Mouse (Mus musculus): ENCODE data around the gene Aaed1. TPM values are rescaled to one million over a fixed set of nuclear protein-coding genes. Genes with fewer than 3 reads are reported as not detected.

Aaed1 gene
- 8.2 and 8.7 TPM in 2 replicates for polyA plus RNA-seq (2015; fragmentation: Nextera tagmentation; extraction: Ambion mirVana)

DNA sequence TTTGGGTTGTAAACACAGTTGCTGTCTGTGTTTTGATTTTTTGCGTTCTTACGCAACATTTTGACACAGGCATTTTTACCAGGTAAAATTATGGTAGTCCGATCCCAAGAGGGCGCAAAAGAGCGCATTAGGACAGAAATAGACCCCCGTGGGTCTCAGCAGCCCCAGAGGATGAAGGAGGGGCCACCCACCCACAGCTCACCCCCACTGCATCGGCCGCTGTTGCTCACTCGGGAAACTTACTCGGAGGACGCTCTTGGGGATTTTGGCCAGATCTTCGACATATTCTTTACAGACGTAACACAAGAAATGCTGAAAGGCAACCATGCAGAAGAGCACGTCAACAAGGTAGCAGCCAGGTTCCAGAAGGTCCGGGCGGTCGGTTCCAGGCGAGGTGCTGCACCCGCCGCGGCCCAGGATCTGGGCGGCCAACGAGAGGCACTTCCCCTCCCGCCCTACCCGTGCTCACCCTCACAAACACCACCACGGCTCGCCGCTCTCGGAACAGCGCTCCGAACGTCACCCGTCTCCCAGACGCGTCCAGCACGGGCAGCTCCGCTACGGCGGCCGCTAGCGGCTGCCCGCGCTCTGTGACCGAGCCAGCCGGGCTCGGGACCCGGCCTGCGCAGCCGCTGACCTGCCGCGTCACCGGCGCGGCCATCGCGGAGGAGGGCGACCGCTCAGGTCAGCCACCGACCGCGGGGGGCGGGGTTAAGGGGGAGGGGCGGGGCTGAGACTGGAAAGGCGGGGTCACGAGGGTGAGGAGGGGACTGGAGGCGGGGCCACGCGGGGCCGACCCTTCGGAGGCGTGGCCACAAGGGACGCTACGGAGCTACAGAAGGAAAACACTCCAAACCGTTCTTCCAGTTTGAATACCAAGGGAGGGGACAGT lies at the start of gene Aaed1:
Gene Aaed1 (minus strand): TSS at position 687 of the 892 bp plus-strand sequence.
- Histone ChIP-seq H3K27me3 (replicated peaks; ENCODE audit: control insufficient read depth, insufficient read depth, low read length) (no peaks in the 10 kb centered on the region), H3K27ac (ENCODE audit: low read length) (peak within 1 kb of the TSS; percentile 73), H3K36me3 (ENCODE audit: control insufficient read depth, insufficient read depth) (no peaks in the 10 kb centered on the region), H3K4me2 (ENCODE audit: low read length) (peak within 1 kb of the TSS; percentile 68), H3K9me3 (ENCODE audit: control insufficient read depth, low read length) (no peaks in the 10 kb centered on the region), H3K4me3 (replicated peaks; ENCODE audit: low read length) (peak within 1 kb of the TSS; percentile 88), H3K4me1 (replicated peaks; ENCODE audit: control insufficient read depth, insufficient read depth, low read length) (no peaks in the 10 kb centered on the region), H3K9ac (replicated peaks; ENCODE audit: low read depth, low read length) (peak within 1 kb of the TSS; percentile 69)
- WGBS, result under 1% methylated on average over 64 of the region's 74 CpGs
- ATAC-seq, result peak; percentile 89

DNA sequence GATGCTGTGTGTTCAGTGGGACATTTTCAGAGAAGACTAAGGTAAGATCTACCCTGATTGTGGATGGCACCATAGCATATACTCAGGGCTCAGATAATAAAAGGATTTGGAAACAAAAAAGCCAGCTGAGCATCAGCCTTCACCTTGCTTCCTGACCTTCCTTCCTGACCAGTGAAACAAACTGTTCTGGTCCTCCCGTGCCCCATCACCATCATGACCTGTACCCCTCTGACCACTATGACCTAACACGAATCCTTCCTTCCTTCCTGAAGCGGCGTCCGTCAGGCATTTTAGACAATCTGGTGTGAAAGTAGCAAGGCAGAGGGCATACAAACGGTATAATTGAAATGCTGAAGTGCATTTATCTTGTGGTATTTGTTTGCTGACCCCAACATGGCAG lies 49.6 kb upstream of the Aaed1 start:
- Histone ChIP-seq H3K9me3 (ENCODE audit: control insufficient read depth, low read length) (no peaks in the 10 kb centered on the region), H3K36me3 (ENCODE audit: control insufficient read depth, insufficient read depth) (peaks cover 7% of the 10 kb centered on the region), H3K4me2 (ENCODE audit: low read length) (no peak overlapping the region), H3K27me3 (replicated peaks; ENCODE audit: control insufficient read depth, insufficient read depth, low read length) (no peaks in the 10 kb centered on the region), H3K4me1 (replicated peaks; ENCODE audit: control insufficient read depth, insufficient read depth, low read length) (no peaks in the 10 kb centered on the region), H3K4me3 (replicated peaks; ENCODE audit: low read length) (no peak overlapping the region), H3K27ac (ENCODE audit: low read length) (no peak overlapping the region), H3K9ac (replicated peaks; ENCODE audit: low read depth, low read length) (no peak overlapping the region)
- WGBS, result 91% methylated on average over 6 of the region's 6 CpGs
- ATAC-seq, result no peak

GRCm38 (mm10) chr13:64361020-64361419 lies 48.5 kb upstream of the Aaed1 start:
- ATAC-seq, result no peak
- no peaks in the 10 kb centered on the region for H3K9me3 ChIP-seq (ENCODE audit: control insufficient read depth, low read length)
- no peaks in the 10 kb centered on the region for H3K27me3 ChIP-seq (replicated peaks; ENCODE audit: control insufficient read depth, insufficient read depth, low read length)
- no peak overlapping the region for H3K4me3 ChIP-seq (replicated peaks; ENCODE audit: low read length)
- no peak overlapping the region for H3K9ac ChIP-seq (replicated peaks; ENCODE audit: low read depth, low read length)
- H3K36me3 ChIP-seq (ENCODE audit: control insufficient read depth, insufficient read depth), result peaks cover 3% of the 10 kb centered on the region
- WGBS, result 92% methylated on average over 3 of the region's 3 CpGs
- no peaks in the 10 kb centered on the region for H3K4me1 ChIP-seq (replicated peaks; ENCODE audit: control insufficient read depth, insufficient read depth, low read length)
- no peak overlapping the region for H3K27ac ChIP-seq (ENCODE audit: low read length)
- H3K4me2 ChIP-seq (ENCODE audit: low read length), result no peak overlapping the region

- Histone ChIP-seq H3K9ac (replicated peaks; ENCODE audit: low read depth, low read length) (no peak overlapping the region), H3K27ac (ENCODE audit: low read length) (no peak overlapping the region), H3K4me2 (ENCODE audit: low read length) (no peak overlapping the region), H3K4me3 (replicated peaks; ENCODE audit: low read length) (no peak overlapping the region), H3K4me1 (replicated peaks; ENCODE audit: control insufficient read depth, insufficient read depth, low read length) (no peaks in the 10 kb centered on the region), H3K27me3 (replicated peaks; ENCODE audit: control insufficient read depth, insufficient read depth, low read length) (no peaks in the 10 kb centered on the region), H3K36me3 (ENCODE audit: control insufficient read depth, insufficient read depth) (peaks cover 3% of the 10 kb centered on the region), H3K9me3 (ENCODE audit: control insufficient read depth, low read length) (no peaks in the 10 kb centered on the region)
- 88% methylated on average over 3 of the region's 3 CpGs for WGBS
- no peak for ATAC-seq
These were observed 47.2 kb upstream of the Aaed1 start for GRCm38 (mm10) chr13:64359702-64360101.

- Histone ChIP-seq H3K27ac (ENCODE audit: low read length) (no peak overlapping the region), H3K27me3 (replicated peaks; ENCODE audit: control insufficient read depth, insufficient read depth, low read length) (no peaks in the 10 kb centered on the region), H3K36me3 (ENCODE audit: control insufficient read depth, insufficient read depth) (no peaks in the 10 kb centered on the region), H3K9ac (replicated peaks; ENCODE audit: low read depth, low read length) (no peak overlapping the region), H3K4me3 (replicated peaks; ENCODE audit: low read length) (no peak overlapping the region), H3K9me3 (ENCODE audit: control insufficient read depth, low read length) (no peaks in the 10 kb centered on the region), H3K4me1 (replicated peaks; ENCODE audit: control insufficient read depth, insufficient read depth, low read length) (no peaks in the 10 kb centered on the region), H3K4me2 (ENCODE audit: low read length) (no peak overlapping the region)
- WGBS, result 59% methylated on average over 1 of the region's 1 CpGs
- no peak for ATAC-seq
These were observed 46.0 kb upstream of the Aaed1 start for GRCm38 (mm10) chr13:64358476-64358875.

GRCm38 (mm10) chr13:64357389-64357788 lies 44.9 kb upstream of the Aaed1 start:
- ATAC-seq, result no peak
- no peak overlapping the region for H3K27ac ChIP-seq (ENCODE audit: low read length)
- no peak overlapping the region for H3K9ac ChIP-seq (replicated peaks; ENCODE audit: low read depth, low read length)
- 70% methylated on average over 5 of the region's 5 CpGs for WGBS
- no peaks in the 10 kb centered on the region for H3K4me1 ChIP-seq (replicated peaks; ENCODE audit: control insufficient read depth, insufficient read depth, low read length)
- no peaks in the 10 kb centered on the region for H3K9me3 ChIP-seq (ENCODE audit: control insufficient read depth, low read length)
- H3K4me3 ChIP-seq (replicated peaks; ENCODE audit: low read length), result no peak overlapping the region
- H3K27me3 ChIP-seq (replicated peaks; ENCODE audit: control insufficient read depth, insufficient read depth, low read length), result no peaks in the 10 kb centered on the region
- no peak overlapping the region for H3K4me2 ChIP-seq (ENCODE audit: low read length)
- no peaks in the 10 kb centered on the region for H3K36me3 ChIP-seq (ENCODE audit: control insufficient read depth, insufficient read depth)

DNA sequence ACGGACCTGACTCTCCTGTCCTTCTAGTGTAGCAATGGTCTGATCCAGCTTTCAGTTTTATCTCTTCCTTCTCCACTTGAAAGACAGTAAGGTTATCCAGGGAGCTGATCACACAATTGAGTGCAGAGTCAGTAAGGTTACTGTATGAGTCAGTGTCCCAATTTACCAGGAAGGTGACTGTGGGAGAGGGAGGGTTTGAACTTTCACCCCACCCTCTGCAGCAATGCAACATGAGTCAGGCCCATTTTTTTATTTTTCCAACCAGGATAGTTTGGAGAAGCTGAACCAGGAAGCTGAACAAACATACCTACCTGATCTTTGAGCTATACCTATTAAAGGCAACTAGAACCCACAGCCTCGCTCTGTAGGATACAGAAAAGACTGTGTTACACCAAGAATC lies 37.0 kb upstream of the Aaed1 start:
- no peak overlapping the region for H3K4me2 ChIP-seq (ENCODE audit: low read length)
- ATAC-seq, result no peak
- no peak overlapping the region for H3K9ac ChIP-seq (replicated peaks; ENCODE audit: low read depth, low read length)
- H3K4me1 ChIP-seq (replicated peaks; ENCODE audit: control insufficient read depth, insufficient read depth, low read length), result no peaks in the 10 kb centered on the region
- no peak overlapping the region for H3K4me3 ChIP-seq (replicated peaks; ENCODE audit: low read length)
- WGBS, result 76% methylated on average over 2 of the region's 2 CpGs
- no peaks in the 10 kb centered on the region for H3K27me3 ChIP-seq (replicated peaks; ENCODE audit: control insufficient read depth, insufficient read depth, low read length)
- H3K27ac ChIP-seq (ENCODE audit: low read length), result no peak overlapping the region
- no peaks in the 10 kb centered on the region for H3K36me3 ChIP-seq (ENCODE audit: control insufficient read depth, insufficient read depth)
- no peaks in the 10 kb centered on the region for H3K9me3 ChIP-seq (ENCODE audit: control insufficient read depth, low read length)

- no peak overlapping the region for H3K27ac ChIP-seq (ENCODE audit: low read length)
- H3K9ac ChIP-seq (replicated peaks; ENCODE audit: low read depth, low read length), result peak overlapping the region; percentile 60
- H3K9me3 ChIP-seq (ENCODE audit: control insufficient read depth, low read length), result no peaks in the 10 kb centered on the region
- peak overlapping the region; percentile 52 for H3K4me3 ChIP-seq (replicated peaks; ENCODE audit: low read length)
- H3K4me1 ChIP-seq (replicated peaks; ENCODE audit: control insufficient read depth, insufficient read depth, low read length), result peaks cover 9% of the 10 kb centered on the region; the same call in 1 of the 2 replicates
- WGBS, result 2% methylated on average over 9 of the region's 9 CpGs
- no peaks in the 10 kb centered on the region for H3K27me3 ChIP-seq (replicated peaks; ENCODE audit: control insufficient read depth, insufficient read depth, low read length)
- ATAC-seq, result peak; percentile 81
- no peaks in the 10 kb centered on the region for H3K36me3 ChIP-seq (ENCODE audit: control insufficient read depth, insufficient read depth)
- H3K4me2 ChIP-seq (ENCODE audit: low read length), result peak overlapping the region; percentile 55
These were observed 31.6 kb upstream of the Aaed1 start for GRCm38 (mm10) chr13:64344082-64344501.

- Histone ChIP-seq H3K27me3 (replicated peaks; ENCODE audit: control insufficient read depth, insufficient read depth, low read length) (no peaks in the 10 kb centered on the region), H3K9ac (replicated peaks; ENCODE audit: low read depth, low read length) (peak overlapping the region; percentile 60), H3K4me3 (replicated peaks; ENCODE audit: low read length) (peak overlapping the region; percentile 52), H3K4me1 (replicated peaks; ENCODE audit: control insufficient read depth, insufficient read depth, low read length) (peaks cover 9% of the 10 kb centered on the region; the same call in 1 of the 2 replicates), H3K4me2 (ENCODE audit: low read length) (peak overlapping the region; percentile 55), H3K9me3 (ENCODE audit: control insufficient read depth, low read length) (no peaks in the 10 kb centered on the region), H3K27ac (ENCODE audit: low read length) (no peak overlapping the region), H3K36me3 (ENCODE audit: control insufficient read depth, insufficient read depth) (no peaks in the 10 kb centered on the region)
- WGBS, result 13% methylated on average over 10 of the region's 10 CpGs
- peak; percentile 50; the same call in 1 of the 2 replicates for ATAC-seq
These were observed 31.1 kb upstream of the Aaed1 start for GRCm38 (mm10) chr13:64343598-64343997.
